Mouse (Mus musculus): Measurements from ENCODE around the gene Cerk. TPM values are rescaled to one million over a fixed set of nuclear protein-coding genes. Genes with fewer than 3 reads are reported as not detected.
A peak's percentile ranks its signal among the peaks of the same experiment; 100 is the strongest.
"Not testable (repeated sequence)": the region's sequence is repeated elsewhere in the genome, so short reads cannot be mapped to it uniquely, and the experiment has no call there.

Cerk gene
- total RNA-seq, 1 experiment from 2014 or later = 17.2 TPM

DNA sequence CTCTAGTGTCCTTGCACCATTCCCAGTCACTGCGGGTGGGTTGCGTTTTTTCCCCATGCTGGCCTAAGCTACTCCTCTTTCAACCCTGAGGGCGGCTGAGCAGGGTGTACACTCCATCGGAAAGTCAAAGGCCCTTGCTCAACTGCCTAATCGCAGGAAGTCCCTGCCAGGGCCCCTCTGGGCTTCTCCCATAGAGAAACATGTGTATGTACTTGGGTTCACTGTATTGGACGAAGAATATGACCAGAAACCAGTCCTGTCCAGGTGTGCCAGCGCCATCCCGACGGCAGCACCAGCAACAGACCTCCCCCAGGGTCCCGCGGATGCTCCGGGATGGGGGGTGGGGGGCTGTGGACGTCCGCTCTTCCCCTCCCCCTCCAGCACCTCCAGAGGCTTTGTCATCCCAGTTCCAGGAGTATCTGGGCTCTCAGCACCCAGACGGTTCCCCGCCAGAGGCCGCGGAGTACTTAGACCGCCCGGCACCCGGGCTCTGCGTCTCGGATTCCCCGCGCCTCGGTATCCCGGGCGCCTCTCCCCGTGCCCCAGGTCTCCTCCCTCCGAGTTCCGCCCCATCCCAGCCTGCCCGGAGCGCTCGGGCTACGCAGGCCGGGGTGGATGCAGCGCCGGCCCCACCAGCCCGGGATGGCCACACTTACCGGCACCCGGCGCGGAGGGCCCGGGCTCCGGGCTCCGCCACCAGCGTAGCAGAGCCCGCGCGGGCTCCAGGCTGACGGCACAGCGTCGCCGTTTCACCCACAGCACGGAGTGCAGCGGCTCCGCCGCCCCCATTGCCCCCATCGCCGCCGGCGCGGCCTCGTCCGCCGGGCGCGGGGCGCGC, 871 bp downstream of the Cerk start:
- no peak for ATAC-seq (replicated peaks; ENCODE audit: low read depth, poor library complexity, severe bottlenecking)

DNA sequence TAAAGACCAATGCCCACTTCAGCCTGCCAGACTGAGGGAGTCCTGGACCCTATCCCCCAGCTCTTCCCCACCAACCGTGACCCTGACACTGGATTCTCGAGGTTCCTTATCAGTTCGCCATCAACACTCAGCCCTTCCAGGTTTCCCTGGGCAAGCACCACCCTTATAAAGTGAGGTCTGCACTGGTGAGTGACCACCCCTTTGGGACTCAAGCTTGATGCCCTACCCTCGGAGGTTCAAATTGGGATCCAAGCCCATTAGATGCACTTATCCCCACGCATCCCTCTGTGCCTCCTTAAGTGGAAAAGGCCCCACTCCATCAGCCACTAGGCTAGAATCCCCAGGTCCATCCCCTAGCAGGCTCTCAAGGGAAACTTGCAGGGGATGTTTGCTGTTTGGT, 1.9 kb downstream of the Cerk start:
- ATAC-seq (replicated peaks; ENCODE audit: low read depth, poor library complexity, severe bottlenecking) = no peak

DNA sequence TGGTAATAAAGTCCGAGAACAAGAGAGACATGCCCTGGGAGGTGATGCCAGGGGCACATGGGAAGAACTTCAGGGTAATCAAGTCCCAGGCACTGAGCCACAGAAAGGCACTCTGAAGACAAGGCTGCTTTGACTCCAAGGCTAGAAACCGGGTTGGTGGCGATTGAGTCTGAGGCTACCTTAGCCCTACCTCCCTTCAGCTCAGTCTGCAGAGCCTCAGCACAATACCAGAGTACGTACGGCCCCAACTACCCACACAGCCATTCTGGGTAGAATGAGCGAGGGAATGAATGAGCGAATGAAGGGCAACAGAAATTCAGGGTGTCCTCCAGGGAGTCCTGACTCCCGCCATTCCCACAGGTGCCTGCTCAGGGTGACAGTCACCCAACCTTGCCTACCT, 2.5 kb downstream of the Cerk start:
- ATAC-seq (replicated peaks; ENCODE audit: low read depth, poor library complexity, severe bottlenecking) = no peak

DNA sequence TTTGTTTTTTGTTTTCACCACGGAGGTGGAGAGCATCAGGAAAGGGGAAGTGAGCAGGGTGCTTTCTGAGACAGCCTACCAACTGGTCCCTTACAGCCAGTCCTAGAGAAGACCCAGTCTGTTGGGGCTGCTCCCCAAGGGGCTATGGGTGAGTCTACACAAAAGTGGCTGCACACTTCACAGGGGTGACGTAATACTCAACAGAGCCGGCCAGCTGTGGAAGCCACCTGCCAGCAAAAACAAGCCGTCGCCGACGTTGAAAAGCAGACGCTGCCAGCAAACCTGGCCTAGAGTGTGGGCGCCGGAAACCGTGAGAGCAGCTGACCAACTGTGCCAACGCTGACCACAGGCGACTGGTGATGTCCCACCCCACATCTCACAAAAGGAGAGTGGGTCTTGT, 3.3 kb downstream of the Cerk start:
- ATAC-seq (replicated peaks; ENCODE audit: low read depth, poor library complexity, severe bottlenecking) = peak; percentile 62

DNA sequence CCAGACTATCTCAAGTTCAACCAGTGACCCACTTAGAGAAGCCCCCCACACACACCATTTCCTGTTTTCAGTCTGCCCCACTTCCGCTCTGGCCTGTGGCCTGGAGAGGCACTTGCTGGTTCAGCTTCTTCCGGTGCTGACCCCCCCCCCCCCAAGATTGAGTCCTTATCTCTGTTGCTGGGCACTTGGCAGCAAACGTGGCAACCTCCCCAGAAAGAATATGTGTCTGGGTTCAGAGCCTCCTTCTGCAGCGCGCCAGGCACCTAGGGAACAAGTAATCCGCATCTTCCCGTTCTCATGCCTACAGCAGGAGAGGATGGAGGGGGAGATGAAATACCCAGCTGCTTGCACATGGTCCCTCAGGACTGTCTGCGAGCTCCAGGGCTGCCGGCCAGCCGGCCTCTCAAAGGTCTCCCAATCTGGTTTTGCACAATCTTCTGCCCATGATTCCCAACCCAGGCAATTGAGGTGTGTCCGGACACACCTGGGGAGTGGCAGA, 4.0 kb downstream of the Cerk start:
- peak; percentile 57 for ATAC-seq (replicated peaks; ENCODE audit: low read depth, poor library complexity, severe bottlenecking)

- ATAC-seq (replicated peaks; ENCODE audit: low read depth, poor library complexity, severe bottlenecking) = not testable (repeated sequence)
Measured at GRCm38 (mm10) chr15:86181321-86181720, 4.6 kb downstream of the Cerk start.

GRCm38 (mm10) chr15:86180427-86180826, 5.5 kb downstream of the Cerk start:
- ATAC-seq (replicated peaks; ENCODE audit: low read depth, poor library complexity, severe bottlenecking) = peak; percentile 22; the same call in 1 of the 2 replicates

- no peak for ATAC-seq (replicated peaks; ENCODE audit: low read depth, poor library complexity, severe bottlenecking)
Measured at GRCm38 (mm10) chr15:86178594-86178993, 7.3 kb downstream of the Cerk start.

DNA sequence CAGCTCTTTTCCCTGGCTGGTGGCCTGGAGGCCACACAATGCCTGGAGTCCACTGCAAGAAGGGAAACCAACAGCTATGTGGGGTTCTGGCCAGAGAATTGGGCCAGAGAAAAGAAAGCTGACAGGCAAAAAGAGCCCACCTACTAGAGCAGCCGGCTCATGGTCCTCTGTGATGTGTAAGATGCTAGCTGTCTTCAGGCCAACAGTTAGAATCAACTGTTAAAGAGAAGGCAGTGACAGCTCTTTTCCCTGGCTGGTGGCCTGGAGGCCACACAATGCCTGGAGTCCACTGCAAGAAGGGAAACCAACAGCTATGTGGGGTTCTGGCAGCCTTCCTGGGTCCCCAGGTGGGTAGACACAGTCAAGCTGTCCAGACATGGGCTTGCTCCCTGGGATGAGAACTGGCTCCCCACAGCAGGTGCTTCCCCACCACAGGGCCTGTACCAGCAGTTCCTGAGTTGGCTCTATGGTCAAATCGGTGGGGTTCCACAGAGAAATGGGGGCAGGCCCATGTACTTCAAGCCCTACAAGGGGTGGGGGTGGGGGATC, 8.2 kb downstream of the Cerk start:
- not testable (repeated sequence) for ATAC-seq (replicated peaks; ENCODE audit: low read depth, poor library complexity, severe bottlenecking)

- ATAC-seq (replicated peaks; ENCODE audit: low read depth, poor library complexity, severe bottlenecking) = no peak
Measured at GRCm38 (mm10) chr15:86176771-86177702, 8.9 kb downstream of the Cerk start.

DNA sequence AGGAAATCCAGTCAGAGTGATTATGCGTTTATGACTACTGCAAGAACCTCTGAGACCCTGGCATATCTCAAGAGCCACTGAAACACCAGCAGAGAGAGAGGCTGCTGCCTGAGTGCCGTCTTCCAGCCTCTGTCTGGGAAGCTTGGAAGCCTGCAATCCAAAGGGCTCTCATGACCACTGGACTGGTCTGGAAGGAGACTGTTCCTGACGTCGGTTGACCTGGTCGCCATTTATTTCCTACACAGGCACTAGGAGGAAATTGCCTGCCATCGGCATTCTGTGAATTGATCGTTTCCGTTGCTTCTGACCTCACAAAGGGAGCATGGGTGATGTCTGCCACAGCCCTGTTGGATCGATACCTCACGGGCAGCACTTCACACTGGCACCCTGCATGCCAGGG, 9.8 kb downstream of the Cerk start:
- no peak for ATAC-seq (replicated peaks; ENCODE audit: low read depth, poor library complexity, severe bottlenecking)

GRCm38 (mm10) chr15:86175253-86176050, 10.5 kb downstream of the Cerk start:
- ATAC-seq (replicated peaks; ENCODE audit: low read depth, poor library complexity, severe bottlenecking) = no peak

DNA sequence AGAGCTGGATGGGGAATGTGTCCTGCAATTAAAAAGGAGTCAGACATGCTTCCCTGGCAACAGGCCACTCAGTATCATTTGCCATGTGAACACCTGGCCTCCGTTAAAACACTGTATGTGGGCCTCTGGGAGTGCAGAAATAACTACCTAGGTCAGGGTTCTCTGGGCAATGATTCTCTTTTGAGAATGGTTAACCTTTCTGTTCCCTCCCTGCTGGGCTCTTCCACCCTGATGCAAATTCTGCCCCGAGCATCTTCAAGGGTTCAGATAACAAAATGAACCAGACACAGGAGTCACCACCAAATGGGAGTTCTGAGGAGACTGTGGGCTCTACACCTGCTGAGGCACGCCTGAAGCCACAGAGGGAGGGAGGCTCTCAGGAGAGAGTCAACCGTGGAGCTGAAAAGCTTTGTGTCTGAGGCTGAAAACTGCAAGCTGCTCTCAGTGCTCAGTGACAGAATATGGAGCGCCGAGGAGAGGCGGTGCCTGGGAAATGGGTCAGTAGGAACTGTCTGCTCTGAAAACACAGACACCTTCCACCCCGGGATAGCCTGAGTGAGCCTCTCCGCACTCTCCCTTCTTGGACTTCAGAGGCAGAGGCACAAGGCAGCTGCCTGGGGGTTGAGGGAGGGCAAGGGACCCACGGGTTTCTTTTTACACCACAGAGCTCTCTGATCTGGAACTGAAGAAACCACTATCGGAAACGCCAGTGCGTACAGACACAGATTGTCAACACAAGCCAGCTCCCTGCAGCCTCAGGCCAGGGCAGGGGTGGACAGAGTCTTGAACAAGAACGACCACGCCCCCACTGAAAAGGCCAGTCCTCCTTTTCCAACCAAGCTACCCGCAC, 12.6 kb downstream of the Cerk start:
- ATAC-seq (replicated peaks; ENCODE audit: low read depth, poor library complexity, severe bottlenecking) = peak; percentile 83

DNA sequence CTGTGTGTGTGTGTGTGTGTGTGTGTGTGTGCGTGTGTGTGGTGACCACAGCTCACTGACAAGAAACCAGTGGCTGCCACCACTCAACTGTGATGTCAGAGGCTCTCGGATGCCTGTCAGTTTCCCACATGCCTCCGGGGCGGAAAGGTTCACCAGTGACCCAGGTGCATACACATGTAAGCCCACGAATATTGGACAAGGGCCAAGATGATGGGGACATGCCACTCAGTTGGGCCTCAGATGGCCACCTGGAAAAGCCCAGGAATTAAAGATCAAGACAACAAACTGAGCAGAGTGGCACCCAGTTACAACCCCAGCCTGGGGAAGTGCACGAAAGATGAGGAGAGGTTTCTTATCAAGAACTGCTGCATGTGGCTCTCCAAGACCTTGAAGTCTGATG, 13.4 kb downstream of the Cerk start:
- no peak for ATAC-seq (replicated peaks; ENCODE audit: low read depth, poor library complexity, severe bottlenecking)

GRCm38 (mm10) chr15:86172124-86172523, 13.8 kb downstream of the Cerk start:
- no peak for ATAC-seq (replicated peaks; ENCODE audit: low read depth, poor library complexity, severe bottlenecking)

DNA sequence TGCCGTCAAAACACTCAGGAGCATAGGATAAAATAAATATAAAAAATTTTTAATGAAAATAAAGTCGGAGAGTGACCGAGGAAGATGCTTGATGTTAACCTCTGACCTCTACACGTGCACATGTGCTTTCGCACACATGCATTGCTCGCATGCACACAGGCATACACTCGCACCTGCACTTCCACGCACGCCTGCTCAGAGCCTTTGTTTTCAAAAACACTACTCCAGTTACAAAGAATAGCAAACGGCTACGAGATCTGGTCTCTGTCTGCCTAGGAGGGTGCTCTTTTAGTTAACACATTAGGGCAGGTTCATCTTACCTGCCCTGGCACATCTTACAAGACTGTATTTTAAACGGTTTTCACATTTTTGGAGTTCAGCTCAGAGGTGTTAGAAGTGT, 14.6 kb downstream of the Cerk start:
- no peak for ATAC-seq (replicated peaks; ENCODE audit: low read depth, poor library complexity, severe bottlenecking)

- no peak for ATAC-seq (replicated peaks; ENCODE audit: low read depth, poor library complexity, severe bottlenecking)
Measured at GRCm38 (mm10) chr15:86169817-86170110, 16.2 kb downstream of the Cerk start.

DNA sequence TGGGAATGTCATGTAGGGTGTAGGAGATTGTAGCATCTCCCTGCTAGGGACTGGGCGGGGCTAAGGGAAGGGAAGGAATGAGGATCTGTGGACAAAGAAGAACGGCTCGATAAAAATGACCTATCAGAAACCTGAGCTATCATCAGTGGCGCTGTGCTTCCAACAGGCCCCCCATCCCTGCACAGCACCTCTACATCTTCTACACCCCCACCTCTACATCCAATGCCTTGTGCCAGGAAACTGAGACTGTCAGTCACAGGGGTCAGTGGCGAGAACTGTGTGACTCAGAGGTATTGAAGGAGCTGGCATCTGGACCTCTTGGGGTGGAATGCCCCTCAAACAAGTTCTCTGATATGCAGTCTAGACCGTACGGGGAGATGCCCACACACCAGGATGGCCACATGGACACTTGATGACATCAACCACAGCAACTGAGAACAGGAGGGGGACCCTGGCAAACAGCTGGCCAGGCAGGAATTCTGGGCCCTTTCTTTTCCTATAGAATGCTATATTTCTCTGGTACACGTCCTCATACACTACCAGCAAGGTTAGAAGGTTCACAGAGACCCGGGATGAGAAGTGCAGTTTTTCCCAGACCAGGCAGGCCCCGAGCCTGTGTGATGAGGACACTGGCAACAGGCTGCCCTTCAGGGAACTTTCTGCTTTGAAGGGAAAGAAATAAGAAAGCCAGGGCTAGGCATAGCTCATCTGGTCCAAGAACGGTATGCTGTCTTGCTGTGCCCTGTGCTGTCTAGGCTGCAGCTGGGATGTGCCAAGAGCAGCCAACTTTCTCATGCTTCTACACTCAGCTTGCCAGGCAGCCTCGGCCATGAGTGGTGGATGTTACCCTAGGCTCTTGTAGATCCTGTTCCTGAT, 16.8 kb downstream of the Cerk start:
- no peak for ATAC-seq (replicated peaks; ENCODE audit: low read depth, poor library complexity, severe bottlenecking)
